Mouse (Mus musculus): ENCODE results near the gene Tgfb3. TPM values are rescaled to one million over a fixed set of nuclear protein-coding genes. Genes with fewer than 3 reads are reported as not detected.

The Tgfb3 gene
- polyA plus RNA-seq, 1 experiment from 2014 or later, result 5.7 TPM

DNA sequence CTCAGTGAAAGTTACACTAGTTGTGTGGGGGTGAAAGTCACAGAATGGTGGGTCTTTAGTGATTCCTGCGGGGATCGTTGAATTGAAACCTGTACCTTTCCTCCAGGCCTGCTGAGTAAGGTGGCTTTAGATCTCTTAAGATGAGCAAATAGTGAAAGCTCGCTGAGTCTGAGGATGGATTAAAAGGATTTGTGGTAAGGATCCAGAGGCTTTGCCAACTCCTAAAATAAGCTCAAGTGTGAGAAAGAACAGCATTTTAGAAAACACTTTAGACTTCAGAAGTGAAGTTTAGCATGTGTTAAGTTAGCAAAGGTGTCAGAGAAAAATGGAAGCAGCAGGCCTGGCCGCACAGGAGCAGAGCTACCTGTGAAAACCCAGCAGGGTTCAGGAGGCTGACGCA is 61.5 kb downstream of the Tgfb3 start:
- Histone ChIP-seq H3K4me2 (replicated peaks; ENCODE audit: low read depth, low read length) (no peak overlapping the region), H3K27ac (ENCODE audit: low read depth, low read length) (no peak overlapping the region), H3K27me3 (ENCODE audit: control insufficient read depth, insufficient read depth, low read length) (no peaks in the 10 kb centered on the region), H3K4me1 (replicated peaks; ENCODE audit: control insufficient read depth, insufficient read depth, low read length) (no peaks in the 10 kb centered on the region), H3K9ac (ENCODE audit: low read depth, low read length) (no peak overlapping the region), H3K9me3 (ENCODE audit: control insufficient read depth, low read length) (no peaks in the 10 kb centered on the region), H3K4me3 (ENCODE audit: low read depth, low read length) (no peak overlapping the region), H3K36me3 (ENCODE audit: control insufficient read depth, insufficient read depth, low read length) (no peaks in the 10 kb centered on the region)
- WGBS, result 75% methylated on average over 5 of the region's 5 CpGs
- ATAC-seq (ENCODE audit: low FRiP score), result no peak
- DNase-seq (ENCODE audit: low spot score), result no peak

DNA sequence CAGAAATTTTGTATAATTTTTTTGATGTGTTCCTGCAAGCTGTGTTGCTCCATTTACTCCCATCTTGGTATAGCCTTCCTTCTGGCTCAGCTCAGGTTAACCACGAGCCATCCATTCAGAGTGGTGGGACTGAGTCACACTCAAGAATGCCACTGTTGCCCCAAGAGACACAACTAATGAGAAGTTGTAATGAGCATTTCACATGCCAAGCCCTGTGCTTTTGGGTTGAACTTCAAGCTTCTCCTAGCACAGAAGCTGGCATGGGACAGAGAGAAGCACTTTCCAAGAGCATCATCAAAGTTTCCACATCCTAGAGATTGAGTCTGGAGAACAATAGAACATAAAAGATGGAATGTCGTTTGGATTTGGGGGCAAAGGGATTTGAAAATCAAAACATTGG is 63.7 kb downstream of the Tgfb3 start:
- Histone ChIP-seq H3K9ac (ENCODE audit: low read depth, low read length) (no peak overlapping the region), H3K9me3 (ENCODE audit: control insufficient read depth, low read length) (no peaks in the 10 kb centered on the region), H3K27me3 (ENCODE audit: control insufficient read depth, insufficient read depth, low read length) (no peaks in the 10 kb centered on the region), H3K4me3 (ENCODE audit: low read depth, low read length) (no peak overlapping the region), H3K36me3 (ENCODE audit: control insufficient read depth, insufficient read depth, low read length) (no peaks in the 10 kb centered on the region), H3K4me2 (replicated peaks; ENCODE audit: low read depth, low read length) (no peak overlapping the region), H3K4me1 (replicated peaks; ENCODE audit: control insufficient read depth, insufficient read depth, low read length) (no peaks in the 10 kb centered on the region), H3K27ac (ENCODE audit: low read depth, low read length) (no peak overlapping the region)
- DNase-seq (ENCODE audit: low spot score) (no peak), ATAC-seq (ENCODE audit: low FRiP score) (no peak)
- WGBS, result 81% methylated on average over 2 of the region's 2 CpGs

GRCm38 (mm10) chr12:86014621-86015020 is 64.2 kb downstream of the Tgfb3 start:
- WGBS, result 91% methylated on average over 3 of the region's 3 CpGs

GRCm38 (mm10) chr12:86014174-86014573 is 64.7 kb downstream of the Tgfb3 start:
- H3K4me3 ChIP-seq (ENCODE audit: low read depth, low read length), result no peak overlapping the region
- DNase-seq (ENCODE audit: low spot score), result no peak
- ATAC-seq (ENCODE audit: low FRiP score), result no peak
- H3K4me2 ChIP-seq (replicated peaks; ENCODE audit: low read depth, low read length), result no peak overlapping the region
- no peaks in the 10 kb centered on the region for H3K36me3 ChIP-seq (ENCODE audit: control insufficient read depth, insufficient read depth, low read length)
- no peak overlapping the region for H3K9ac ChIP-seq (ENCODE audit: low read depth, low read length)
- no peaks in the 10 kb centered on the region for H3K9me3 ChIP-seq (ENCODE audit: control insufficient read depth, low read length)
- 88% methylated on average over 2 of the region's 2 CpGs for WGBS
- H3K4me1 ChIP-seq (replicated peaks; ENCODE audit: control insufficient read depth, insufficient read depth, low read length), result no peaks in the 10 kb centered on the region
- H3K27me3 ChIP-seq (ENCODE audit: control insufficient read depth, insufficient read depth, low read length), result no peaks in the 10 kb centered on the region
- no peak overlapping the region for H3K27ac ChIP-seq (ENCODE audit: low read depth, low read length)

More at GRCm38 (mm10) chr12:86014621-86015020, 64.2 kb downstream of the Tgfb3 start:
- H3K9me3 ChIP-seq (ENCODE audit: control insufficient read depth, low read length), result no peaks in the 10 kb centered on the region
- H3K9ac ChIP-seq (ENCODE audit: low read depth, low read length), result no peak overlapping the region
- ATAC-seq (ENCODE audit: low FRiP score) (no peak), DNase-seq (ENCODE audit: low spot score) (no peak)
- H3K27me3 ChIP-seq (ENCODE audit: control insufficient read depth, insufficient read depth, low read length), result no peaks in the 10 kb centered on the region
- H3K27ac ChIP-seq (ENCODE audit: low read depth, low read length), result no peak overlapping the region
- no peaks in the 10 kb centered on the region for H3K36me3 ChIP-seq (ENCODE audit: control insufficient read depth, insufficient read depth, low read length)
- H3K4me3 ChIP-seq (ENCODE audit: low read depth, low read length), result no peak overlapping the region
- H3K4me2 ChIP-seq (replicated peaks; ENCODE audit: low read depth, low read length), result no peak overlapping the region
- H3K4me1 ChIP-seq (replicated peaks; ENCODE audit: control insufficient read depth, insufficient read depth, low read length), result no peaks in the 10 kb centered on the region

DNA sequence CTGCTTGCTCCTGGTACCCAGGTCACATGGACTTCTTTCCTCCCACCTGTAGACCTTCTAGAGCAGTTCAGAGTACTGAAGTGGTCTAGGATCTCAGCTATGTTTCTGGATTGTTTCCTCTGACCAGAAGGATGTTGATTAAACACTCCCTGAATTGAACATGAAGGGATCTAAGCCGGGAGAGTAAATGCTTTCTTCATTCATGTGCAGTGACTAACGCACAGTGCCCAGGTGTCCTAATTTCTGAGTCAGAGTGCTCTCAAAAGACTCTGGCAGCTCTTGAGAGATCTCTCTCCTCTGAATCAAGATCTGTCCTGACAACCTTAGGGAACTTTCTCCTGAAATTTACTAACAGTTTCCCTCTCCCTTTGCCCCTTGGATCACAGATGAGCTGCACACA is 66.6 kb downstream of the Tgfb3 start:
- 89% methylated on average over 2 of the region's 2 CpGs for WGBS

GRCm38 (mm10) chr12:86010656-86011055 is 68.2 kb downstream of the Tgfb3 start:
- H3K27ac ChIP-seq (ENCODE audit: low read depth, low read length), result no peak overlapping the region
- H3K36me3 ChIP-seq (ENCODE audit: control insufficient read depth, insufficient read depth, low read length), result no peaks in the 10 kb centered on the region
- no peaks in the 10 kb centered on the region for H3K27me3 ChIP-seq (ENCODE audit: control insufficient read depth, insufficient read depth, low read length)
- no peak overlapping the region for H3K9ac ChIP-seq (ENCODE audit: low read depth, low read length)
- WGBS, result 92% methylated on average over 5 of the region's 5 CpGs
- no peaks in the 10 kb centered on the region for H3K4me1 ChIP-seq (replicated peaks; ENCODE audit: control insufficient read depth, insufficient read depth, low read length)
- DNase-seq (ENCODE audit: low spot score), result no peak
- H3K9me3 ChIP-seq (ENCODE audit: control insufficient read depth, low read length), result no peaks in the 10 kb centered on the region
- H3K4me2 ChIP-seq (replicated peaks; ENCODE audit: low read depth, low read length), result no peak overlapping the region
- ATAC-seq (ENCODE audit: low FRiP score), result no peak
- no peak overlapping the region for H3K4me3 ChIP-seq (ENCODE audit: low read depth, low read length)

More for the DNA sequence above, 66.6 kb downstream of the Tgfb3 start:
- Histone ChIP-seq H3K4me2 (replicated peaks; ENCODE audit: low read depth, low read length) (no peak overlapping the region), H3K9me3 (ENCODE audit: control insufficient read depth, low read length) (no peaks in the 10 kb centered on the region), H3K27me3 (ENCODE audit: control insufficient read depth, insufficient read depth, low read length) (no peaks in the 10 kb centered on the region), H3K9ac (ENCODE audit: low read depth, low read length) (no peak overlapping the region), H3K4me3 (ENCODE audit: low read depth, low read length) (no peak overlapping the region), H3K36me3 (ENCODE audit: control insufficient read depth, insufficient read depth, low read length) (no peaks in the 10 kb centered on the region), H3K4me1 (replicated peaks; ENCODE audit: control insufficient read depth, insufficient read depth, low read length) (no peaks in the 10 kb centered on the region), H3K27ac (ENCODE audit: low read depth, low read length) (no peak overlapping the region)
- DNase-seq (ENCODE audit: low spot score), result no peak
- no peak for ATAC-seq (ENCODE audit: low FRiP score)

GRCm38 (mm10) chr12:86007377-86007776 is 71.5 kb downstream of the Tgfb3 start:
- H3K9ac ChIP-seq (ENCODE audit: low read depth, low read length), result no peak overlapping the region
- no peak overlapping the region for H3K27ac ChIP-seq (ENCODE audit: low read depth, low read length)
- no peaks in the 10 kb centered on the region for H3K9me3 ChIP-seq (ENCODE audit: control insufficient read depth, low read length)
- 73% methylated on average over 3 of the region's 3 CpGs for WGBS
- DNase-seq (ENCODE audit: low spot score) (no peak), ATAC-seq (ENCODE audit: low FRiP score) (no peak)
- no peaks in the 10 kb centered on the region for H3K27me3 ChIP-seq (ENCODE audit: control insufficient read depth, insufficient read depth, low read length)
- H3K4me3 ChIP-seq (ENCODE audit: low read depth, low read length), result no peak overlapping the region
- no peaks in the 10 kb centered on the region for H3K36me3 ChIP-seq (ENCODE audit: control insufficient read depth, insufficient read depth, low read length)
- H3K4me1 ChIP-seq (replicated peaks; ENCODE audit: control insufficient read depth, insufficient read depth, low read length), result no peaks in the 10 kb centered on the region
- H3K4me2 ChIP-seq (replicated peaks; ENCODE audit: low read depth, low read length), result no peak overlapping the region

Other genes starting within 250 kb of the Tgfb3 start
- gene Ift43, start 3.5 kb upstream of the Tgfb3 start, polyA plus RNA-seq (2014; fragmentation: Nextera tagmentation; extraction: Ambion mirVana), result 93.8 and 102 TPM in 2 replicates
- gene Gpatch2l, start 162.8 kb upstream of the Tgfb3 start, polyA plus RNA-seq (2014; fragmentation: Nextera tagmentation; extraction: Ambion mirVana), result 17.4 and 18.8 TPM in 2 replicates